Comparison of ENCODE assay signal across 24 mouse cellular contexts in the genomic region with DNA sequence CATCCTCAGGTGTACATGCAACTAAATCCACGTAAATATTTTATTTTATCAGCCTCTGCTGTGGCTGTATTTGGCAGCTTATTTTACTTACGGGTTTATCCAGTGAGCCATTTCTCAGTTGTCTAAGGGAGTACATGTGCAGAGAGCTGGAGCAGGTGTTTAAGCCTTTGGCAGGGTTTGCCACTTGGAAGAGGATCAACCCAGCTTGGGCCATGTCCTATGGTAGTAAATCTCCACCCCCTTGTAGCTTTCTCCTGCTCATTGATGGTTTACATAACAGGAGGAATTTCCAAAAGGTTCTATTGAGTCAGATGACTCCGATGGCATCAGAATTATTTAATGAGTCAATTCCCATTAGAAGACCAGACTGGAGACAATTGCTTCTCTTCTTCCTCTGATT. TPM values are rescaled to one million over a fixed set of nuclear protein-coding genes. Genes with fewer than 3 reads are reported as not detected.
DNase-seq lines count a peak whose midpoint lies in the region; ATAC-seq lines count a peak whose summit lies in the region.
"Had no signal": no experiment of that assay in that cellular context is flagged by ENCODE, and none has a peak within 500 bp of the region (broad histone marks: within the 10 kb centered on the region; RNA-seq: fewer than 3 reads in every experiment).

No protein-coding gene starts in this region.

- no peak overlapping the region for H3K9ac ChIP-seq in forebrain, embryonic 14.5 days (ENCODE audit: low read length)
- H3K9ac ChIP-seq: forebrain, embryonic 15.5 days; heart, embryonic 12.5 days; hindbrain, embryonic 14.5 days; intestine, embryonic 15.5 days had no signal

- no peaks in the 10 kb centered on the region for H3K4me1 ChIP-seq in forebrain, embryonic 14.5 days (ENCODE audit: control insufficient read depth, insufficient read depth, low read length)
- H3K4me1 ChIP-seq: embryonic facial prominence, embryonic 10.5 days; forebrain, embryonic 10.5 days; forebrain, embryonic 15.5 days; heart, embryonic 12.5 days; hindbrain, embryonic 10.5 days; intestine, embryonic 15.5 days had no signal

- 80% methylated on average over 3 of the region's 3 CpGs for WGBS in forebrain, embryonic 14.5 days

- no peak for ATAC-seq in forebrain, embryonic 14.5 days
- ATAC-seq: forebrain, embryonic 15.5 days had no signal

- no peak overlapping the region for H3K27ac ChIP-seq in forebrain, embryonic 14.5 days (ENCODE audit: low read depth, low read length)
- H3K27ac ChIP-seq: embryonic facial prominence, embryonic 10.5 days; forebrain, embryonic 10.5 days; forebrain, embryonic 15.5 days; hindbrain, embryonic 10.5 days; hindbrain, embryonic 14.5 days; intestine, embryonic 15.5 days had no signal

- DNase-seq in cerebellum, postnatal 10 days: peak; percentile 10 to 42
- no peak for DNase-seq in cerebellum, postnatal 36 days
- DNase-seq in left cerebral cortex, postnatal 4 days: peak; percentile 7
- DNase-seq in left cerebral cortex, postnatal 14 days (ENCODE audit: low spot score in 2 of 2): no peak
- DNase-seq in Muller cell, postnatal 12 days (ENCODE audit: inconsistent ontology term): peak; percentile 34
- peak; percentile 98 for DNase-seq in fat pad, adult 2 months (ENCODE audit: extremely low read depth, low read depth, low spot score)
- DNase-seq in right cerebral cortex, postnatal 25 days: no peak
- no peak for DNase-seq in forebrain, embryonic 14.5 days (ENCODE audit: low spot score)
- DNase-seq: adrenal gland, adult 8-10 months; cerebellum, adult 2 months; kidney, adult 18-20 months had no signal

- no peak overlapping the region for H3K4me2 ChIP-seq in forebrain, embryonic 14.5 days (ENCODE audit: low read length)
- H3K4me2 ChIP-seq: forebrain, embryonic 15.5 days; heart, embryonic 12.5 days; hindbrain, embryonic 14.5 days; intestine, embryonic 15.5 days had no signal

- no peaks in the 10 kb centered on the region for H3K9me3 ChIP-seq in forebrain, embryonic 14.5 days (replicated peaks; ENCODE audit: control insufficient read depth, low read length)
- H3K9me3 ChIP-seq: embryonic facial prominence, embryonic 10.5 days; forebrain, embryonic 10.5 days; forebrain, embryonic 15.5 days; heart, embryonic 12.5 days; hindbrain, embryonic 10.5 days; intestine, embryonic 15.5 days had no signal

- no peaks in the 10 kb centered on the region for H3K36me3 ChIP-seq in forebrain, embryonic 14.5 days (ENCODE audit: control insufficient read depth, insufficient read depth, low read length)
- H3K36me3 ChIP-seq: embryonic facial prominence, embryonic 10.5 days; forebrain, embryonic 10.5 days; forebrain, embryonic 15.5 days; heart, embryonic 12.5 days; hindbrain, embryonic 10.5 days; intestine, embryonic 15.5 days had no signal

- no peak overlapping the region for H3K4me3 ChIP-seq in forebrain, embryonic 14.5 days (ENCODE audit: low read depth, low read length)
- H3K4me3 ChIP-seq: embryonic facial prominence, embryonic 10.5 days; forebrain, embryonic 10.5 days; forebrain, embryonic 15.5 days; heart, embryonic 12.5 days; hindbrain, embryonic 10.5 days; intestine, embryonic 15.5 days had no signal

- intact Hi-C loops in left cerebral cortex, postnatal 4 days (cut with DNase I): no loop called here
- intact Hi-C loops in left cerebral cortex, postnatal 14 days (cut with DNase I): no loop called here

- no peaks in the 10 kb centered on the region for H3K27me3 ChIP-seq in forebrain, embryonic 14.5 days (replicated peaks; ENCODE audit: control insufficient read depth, insufficient read depth, low read length)
- H3K27me3 ChIP-seq: CH12.LX; forebrain, embryonic 15.5 days; heart, embryonic 12.5 days; intestine, embryonic 15.5 days had no signal

RNA-seq across cellular contexts. Expression of a gene that starts 22.6 kb away (rescaled TPM):
- 10 to 100 TPM; 16.4 to 16.7 TPM for total RNA-seq in left cerebral cortex, postnatal 4 days (2021)
- 1 to 10 TPM; 8.2 to 8.6 TPM for total RNA-seq in left cerebral cortex, postnatal 14 days (2021)
- polyA plus RNA-seq in forebrain, embryonic 14.5 days (2014; fragmentation: Nextera tagmentation; extraction: Ambion mirVana): 33.9 and 46.2 TPM in 2 replicates
- total RNA-seq: CH12.LX had no signal

RNA-seq across cellular contexts. Expression of a gene that starts 37.8 kb away (rescaled TPM):
- not detected for total RNA-seq in left cerebral cortex, postnatal 4 days (2021)
- total RNA-seq in left cerebral cortex, postnatal 14 days (2021): under 1 TPM; 0.17 to 0.86 TPM
- not detected in 2 replicates for polyA plus RNA-seq in forebrain, embryonic 14.5 days (2014; fragmentation: Nextera tagmentation; extraction: Ambion mirVana)
- total RNA-seq: CH12.LX; granulocyte monocyte progenitor cell, adult 5-6 weeks; heart, adult 8-10 months; heart, postnatal 25 days had no signal
- polyA plus RNA-seq: cerebellum, adult 2 months; embryonic facial prominence, embryonic 10.5 days; embryonic facial prominence, embryonic 14.5 days; forebrain, embryonic 10.5 days; forebrain, embryonic 15.5 days; heart, embryonic 12.5 days; heart, embryonic 16.5 days; hindbrain, embryonic 10.5 days; hindbrain, embryonic 14.5 days; intestine, embryonic 15.5 days had no signal

Comparison
In these comparisons a context has a peak if more than half of its experiments do, and no peak if none do; other contexts are left out.
1. DNase-seq: peak in cerebellum, postnatal 10 days (2 of 2), left cerebral cortex, postnatal 4 days (single experiment), Muller cell, postnatal 12 days (single experiment) and fat pad, adult 2 months (single experiment); none in cerebellum, postnatal 36 days (0 of 2), left cerebral cortex, postnatal 14 days (0 of 2), right cerebral cortex, postnatal 25 days (single experiment) and forebrain, embryonic 14.5 days (single experiment).